Mouse (Mus musculus): ENCODE data around the gene Hoxa13.

DNA sequence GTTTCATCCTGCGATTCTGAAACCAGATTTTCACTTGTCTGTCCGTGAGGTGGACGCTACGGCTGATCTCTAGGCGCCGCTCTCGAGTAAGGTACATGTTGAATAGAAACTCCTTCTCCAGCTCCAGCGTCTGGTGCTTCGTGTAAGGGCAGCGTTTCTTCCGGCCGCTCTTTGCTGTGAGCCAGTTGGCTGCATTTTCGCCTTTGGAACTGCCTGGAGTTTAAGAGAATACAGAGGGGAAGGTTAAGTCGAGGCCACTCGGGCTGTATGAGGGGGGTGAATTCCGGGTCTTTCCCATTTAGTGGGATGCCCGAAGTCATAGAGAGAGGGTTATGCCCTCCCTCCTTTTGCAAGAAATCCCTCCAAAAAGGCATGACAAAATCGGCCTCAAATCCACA is 28.1 kb downstream of the Hoxa13 start:
- TF ChIP-seq CTCF (IDR thresholded peaks at IDR 0.05; ENCODE audit: borderline replicate concordance, control insufficient read depth, extremely low read depth, insufficient read depth, low read length, poor library complexity) (no peak), POLR2A (IDR thresholded peaks at IDR 0.05; ENCODE audit: control insufficient read depth, extremely low read depth, insufficient read depth, low read length, poor library complexity) (no peak)

Data from thymus, adult 2 months (tissue).